Mouse (Mus musculus): ENCODE measurements around the gene Pold1.

GRCm38 (mm10) chr7:44537496-44537895 lies 11.2 kb downstream of the Pold1 start:
- TF ChIP-seq POLR2A (IDR thresholded peaks at IDR 0.05; ENCODE audit: borderline replicate concordance, extremely low read depth, low read depth, low read length): no peak
- TF ChIP-seq CTCF (IDR thresholded peaks at IDR 0.05; ENCODE audit: insufficient read depth, low read length): no peak
